Mouse (Mus musculus): ENCODE measurements around the gene Serpinb1b.

- TF ChIP-seq POLR2A (IDR thresholded peaks at IDR 0.05; ENCODE audit: borderline replicate concordance, extremely low read depth, insufficient read depth, insufficient read length, poor library complexity, severe bottlenecking): no peak
- peak; percentile 29; the same call in 1 of the 2 replicates for TF ChIP-seq CTCF (IDR thresholded peaks at IDR 0.05; ENCODE audit: borderline replicate concordance, extremely low read depth, insufficient read depth, insufficient read length)
Observed at GRCm38 (mm10) chr13:33079391-33079790, 1.0 kb downstream of the Serpinb1b start.
